Mouse (Mus musculus) frontal cortex, adult 2 months (tissue): ENCODE measurements at regions not wholly inside any gene's neighbourhood (a gene's known extent, or its start where the extent isn't known, plus 50 kb on each side); places are given as distances from the start of the nearest gene placed in this dataset.

Experiments used
- DNase-seq, 2 experiments: peaks; one replicate each; pipeline ENCODE4 v3.0.0; 2022; ENCODE audit warnings: low spot score in 1 of 2; ENCODE audit errors: extremely low spot score in 1 of 2

DNA sequence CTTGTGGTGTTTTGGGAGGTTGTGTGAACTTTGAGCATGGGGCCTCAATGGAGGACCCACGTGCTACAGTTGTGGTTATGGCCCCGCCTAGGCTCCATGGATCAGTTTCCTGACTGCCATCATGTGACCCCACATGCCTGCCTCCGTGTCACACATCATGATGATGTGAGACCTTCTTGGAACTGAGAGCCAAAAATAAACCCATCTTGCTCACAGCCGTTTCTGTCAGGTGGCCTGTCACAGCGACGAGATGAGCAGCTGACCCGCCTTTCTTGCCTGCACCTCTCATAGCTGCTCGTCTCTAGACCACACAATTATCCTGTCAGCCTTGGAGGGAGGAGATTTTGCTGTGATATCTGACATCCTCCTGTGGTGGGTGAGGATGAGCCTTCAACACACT is 60.4 kb upstream of the Lrpap1 start:
- no peak for DNase-seq

GRCm38 (mm10) chr5:35165459-35165858 is 59.9 kb upstream of the Lrpap1 start:
- DNase-seq = no peak

- no peak for DNase-seq
Measured at GRCm38 (mm10) chr5:35162607-35163006, 57.0 kb upstream of the Lrpap1 start.

GRCm38 (mm10) chr5:35162120-35162519 is 56.6 kb upstream of the Lrpap1 start:
- DNase-seq = no peak

- DNase-seq = no peak
Measured at GRCm38 (mm10) chr5:35160929-35161815, 55.6 kb upstream of the Lrpap1 start.

GRCm38 (mm10) chr5:35159854-35160253 is 54.3 kb upstream of the Lrpap1 start:
- no peak for DNase-seq

- DNase-seq = no peak
Measured at GRCm38 (mm10) chr5:35159178-35159661, 53.7 kb upstream of the Lrpap1 start.

DNA sequence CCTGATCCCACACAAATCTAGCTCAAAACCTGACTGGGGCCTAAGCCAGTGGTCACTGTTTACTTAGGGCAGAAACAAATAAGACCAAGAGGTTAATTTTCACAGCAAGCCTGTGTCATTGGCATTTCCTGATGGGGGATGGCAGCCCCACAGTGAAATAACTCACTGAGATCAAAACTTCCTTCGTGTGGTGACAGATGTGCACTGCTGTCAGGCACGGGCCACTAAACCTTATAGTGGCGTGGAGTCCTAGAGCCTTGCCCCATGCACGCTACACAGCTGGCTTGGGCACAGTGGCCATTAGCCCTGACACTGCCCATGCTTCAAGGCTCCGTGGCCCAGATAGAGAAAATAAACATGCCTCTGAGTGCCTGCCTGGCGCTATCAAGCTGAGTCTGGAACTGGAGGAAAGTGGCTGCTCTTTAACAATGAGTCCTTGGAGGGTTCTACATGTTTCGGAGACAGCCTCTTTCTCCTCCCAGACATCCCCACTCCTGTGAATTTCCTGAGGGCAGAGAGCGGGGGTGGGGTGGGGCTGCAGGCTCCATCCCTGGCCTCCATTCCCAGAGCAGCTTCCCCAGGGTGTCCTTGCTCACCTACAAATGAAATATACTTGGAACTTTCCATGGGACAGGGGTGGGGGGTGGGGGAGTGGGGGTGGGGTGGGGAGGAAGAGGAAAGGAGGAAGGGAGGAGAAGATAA is 52.9 kb upstream of the Lrpap1 start:
- no peak for DNase-seq

- DNase-seq = no peak
Measured at GRCm38 (mm10) chr5:35156371-35156770, 50.8 kb upstream of the Lrpap1 start.

GRCm38 (mm10) chr5:35155717-35156116 is 50.2 kb upstream of the Lrpap1 start:
- no peak for DNase-seq
